ENCODE assay signal across 15 mouse cellular contexts in genomic region chr9:87682247-87682646, GRCm38 (mm10). TPM values are rescaled to one million over a fixed set of nuclear protein-coding genes. Genes with fewer than 3 reads are reported as not detected.
DNase-seq lines count a peak whose midpoint lies in the region; ATAC-seq and TF ChIP-seq lines count a peak whose summit lies in the region.
"Had no signal": no experiment of that assay in that cellular context is flagged by ENCODE, and none has a peak within 500 bp of the region (broad histone marks: within the 10 kb centered on the region; RNA-seq: fewer than 3 reads in every experiment).

No protein-coding gene starts in this region.

- peak overlapping the region; percentile 28; the same call in 1 of the 2 replicates for H3K4me2 ChIP-seq in kidney, embryonic 15.5 days
- no peak overlapping the region for H3K4me2 ChIP-seq in midbrain, embryonic 13.5 days (replicated peaks)
- H3K4me2 ChIP-seq in midbrain, postnatal 0 days (ENCODE audit: low read depth, low read length, poor library complexity, severe bottlenecking), result no peak overlapping the region
- H3K4me2 ChIP-seq in embryonic facial prominence, embryonic 13.5 days, result peak overlapping the region; percentile 34
- peak overlapping the region; percentile 35 for H3K4me2 ChIP-seq in limb, embryonic 14.5 days (replicated peaks; ENCODE audit: low read depth, low read length, severe bottlenecking)

- no peak for DNase-seq in kidney, postnatal 25 days
- DNase-seq in midbrain, postnatal 0 days (ENCODE audit: low spot score), result no peak
- peak; percentile 34 for DNase-seq in limb, embryonic 14.5 days (ENCODE audit: low spot score)
- no peak for DNase-seq in urinary bladder, postnatal 36 days (ENCODE audit: low spot score in 2 of 2)
- no peak for DNase-seq in spleen, postnatal 36 days (ENCODE audit: low spot score in 2 of 2)
- DNase-seq: adrenal gland, postnatal 10 days; forebrain, postnatal 0 days; heart, postnatal 4 days; liver, postnatal 0 days had no signal

- TF ChIP-seq POLR2A in limb, embryonic 14.5 days (IDR thresholded peaks at IDR 0.05; ENCODE audit: borderline replicate concordance, extremely low read depth, insufficient read depth, insufficient read length), result no peak

- no peak overlapping the region for H3K4me3 ChIP-seq in kidney, embryonic 15.5 days (replicated peaks)
- H3K4me3 ChIP-seq in midbrain, embryonic 13.5 days (replicated peaks), result no peak overlapping the region
- no peak overlapping the region for H3K4me3 ChIP-seq in midbrain, postnatal 0 days (ENCODE audit: low read depth, low read length)
- H3K4me3 ChIP-seq in embryonic facial prominence, embryonic 13.5 days, result no peak overlapping the region
- H3K4me3 ChIP-seq in limb, embryonic 14.5 days (replicated peaks; ENCODE audit: low read length), result no peak overlapping the region
- H3K4me3 ChIP-seq: heart, embryonic 10.5 days; myocyte had no signal

- no peaks in the 10 kb centered on the region for H3K36me3 ChIP-seq in kidney, embryonic 15.5 days
- H3K36me3 ChIP-seq in midbrain, embryonic 13.5 days, result no peaks in the 10 kb centered on the region
- no peaks in the 10 kb centered on the region for H3K36me3 ChIP-seq in midbrain, postnatal 0 days (ENCODE audit: insufficient read depth, low read length)
- H3K36me3 ChIP-seq in embryonic facial prominence, embryonic 13.5 days, result no peaks in the 10 kb centered on the region
- no peaks in the 10 kb centered on the region for H3K36me3 ChIP-seq in limb, embryonic 14.5 days (ENCODE audit: control insufficient read depth, insufficient read depth, low read length)
- H3K36me3 ChIP-seq: heart, embryonic 10.5 days had no signal

- H3K27ac ChIP-seq in kidney, embryonic 15.5 days, result no peak overlapping the region
- no peak overlapping the region for H3K27ac ChIP-seq in midbrain, embryonic 13.5 days
- no peak overlapping the region for H3K27ac ChIP-seq in midbrain, postnatal 0 days (ENCODE audit: low read depth, low read length)
- no peak overlapping the region for H3K27ac ChIP-seq in embryonic facial prominence, embryonic 13.5 days
- no peak overlapping the region for H3K27ac ChIP-seq in limb, embryonic 14.5 days (replicated peaks; ENCODE audit: low read depth, low read length)
- H3K27ac ChIP-seq: heart, embryonic 10.5 days had no signal

- no peak for TF ChIP-seq CTCF in midbrain, postnatal 0 days (IDR thresholded peaks at IDR 0.05)

- ATAC-seq in kidney, embryonic 15.5 days (replicated peaks; ENCODE audit: low FRiP score), result no peak; the same call in 1 of the 2 replicates
- ATAC-seq in midbrain, embryonic 13.5 days, result 0 out of 2 replicates have a peak, but pooled peaks have one; percentile 24
- no peak for ATAC-seq in midbrain, postnatal 0 days (ENCODE audit: low FRiP score)
- ATAC-seq in embryonic facial prominence, embryonic 13.5 days (ENCODE audit: insufficient number of reproducible peaks, insufficient read depth, low FRiP score, low TSS enrichment, low read depth), result no peak
- peak; percentile 53; the same call in 1 of the 2 replicates for ATAC-seq in limb, embryonic 14.5 days (ENCODE audit: low FRiP score, low read depth)
- ATAC-seq: forebrain, postnatal 0 days; liver, postnatal 0 days had no signal

- no peaks in the 10 kb centered on the region for H3K9me3 ChIP-seq in kidney, embryonic 15.5 days (replicated peaks)
- H3K9me3 ChIP-seq in midbrain, embryonic 13.5 days, result no peaks in the 10 kb centered on the region
- no peaks in the 10 kb centered on the region for H3K9me3 ChIP-seq in midbrain, postnatal 0 days (ENCODE audit: low read length)
- H3K9me3 ChIP-seq in embryonic facial prominence, embryonic 13.5 days, result no peaks in the 10 kb centered on the region
- H3K9me3 ChIP-seq in limb, embryonic 14.5 days (ENCODE audit: control insufficient read depth, low read length), result no peaks in the 10 kb centered on the region
- H3K9me3 ChIP-seq: heart, embryonic 10.5 days had no signal

- no peak overlapping the region for H3K9ac ChIP-seq in kidney, embryonic 15.5 days
- H3K9ac ChIP-seq in midbrain, embryonic 13.5 days (replicated peaks), result no peak overlapping the region
- no peak overlapping the region for H3K9ac ChIP-seq in midbrain, postnatal 0 days (replicated peaks; ENCODE audit: low read length, poor library complexity, severe bottlenecking)
- no peak overlapping the region for H3K9ac ChIP-seq in embryonic facial prominence, embryonic 13.5 days
- no peak overlapping the region; the same call in 1 of the 2 replicates for H3K9ac ChIP-seq in limb, embryonic 14.5 days (ENCODE audit: low read depth, low read length, severe bottlenecking)
- H3K9ac ChIP-seq: forebrain, postnatal 0 days; liver, postnatal 0 days had no signal

- H3K27me3 ChIP-seq in kidney, embryonic 15.5 days, result no peaks in the 10 kb centered on the region
- no peaks in the 10 kb centered on the region for H3K27me3 ChIP-seq in midbrain, embryonic 13.5 days
- no peaks in the 10 kb centered on the region for H3K27me3 ChIP-seq in midbrain, postnatal 0 days (ENCODE audit: insufficient read depth, low read length)
- no peaks in the 10 kb centered on the region for H3K27me3 ChIP-seq in embryonic facial prominence, embryonic 13.5 days
- H3K27me3 ChIP-seq in limb, embryonic 14.5 days (ENCODE audit: control insufficient read depth, insufficient read depth, low read length), result no peaks in the 10 kb centered on the region
- H3K27me3 ChIP-seq: CH12.LX had no signal

- H3K4me1 ChIP-seq in kidney, embryonic 15.5 days, result 0 out of 2 replicates have a peak, but pooled peaks cover 6% of the 10 kb centered on the region
- 0 out of 2 replicates have a peak, but pooled peaks cover 2% of the 10 kb centered on the region for H3K4me1 ChIP-seq in midbrain, embryonic 13.5 days (replicated peaks)
- H3K4me1 ChIP-seq in midbrain, postnatal 0 days (ENCODE audit: insufficient read depth, low read length), result no peaks in the 10 kb centered on the region
- peaks cover 6% of the 10 kb centered on the region for H3K4me1 ChIP-seq in embryonic facial prominence, embryonic 13.5 days
- H3K4me1 ChIP-seq in limb, embryonic 14.5 days (ENCODE audit: control insufficient read depth, insufficient read depth, low read length), result 0 out of 2 replicates have a peak, but pooled peaks cover 7% of the 10 kb centered on the region

- 48% methylated on average over 11 of the region's 11 CpGs for WGBS in kidney, embryonic 15.5 days
- 72% methylated on average over 11 of the region's 11 CpGs for WGBS in midbrain, embryonic 13.5 days
- 64% methylated on average over 11 of the region's 11 CpGs for WGBS in midbrain, postnatal 0 days
- 49% methylated on average over 11 of the region's 11 CpGs for whole genome bisulfite sequencing in embryonic facial prominence, embryonic 13.5 days
- 15% methylated on average over 11 of the region's 11 CpGs for WGBS in limb, embryonic 14.5 days

RNA-seq across cellular contexts. Expression of gene Tbx18, which starts 48.8 kb away (rescaled TPM):
- 1.9 and 3.4 TPM in 2 replicates for polyA plus RNA-seq in kidney, embryonic 15.5 days (2015; fragmentation: Nextera tagmentation; extraction: Ambion mirVana)
- polyA plus RNA-seq in midbrain, embryonic 13.5 days (2015; fragmentation: Nextera tagmentation; extraction: Ambion mirVana), result 1.9 and 2.9 TPM in 2 replicates
- total RNA-seq in midbrain, postnatal 0 days (2014; rRNA removed), result 5.4 and 9.3 TPM in 2 replicates
- 1.8 and 1.9 TPM in 2 replicates for polyA plus RNA-seq in midbrain, postnatal 0 days (2015; fragmentation: Nextera tagmentation; extraction: Ambion mirVana)
- 8.4 and 10.9 TPM in 2 replicates for polyA plus RNA-seq in embryonic facial prominence, embryonic 13.5 days (2015; fragmentation: Nextera tagmentation; extraction: Ambion mirVana)
- polyA plus RNA-seq in limb, embryonic 14.5 days (2012; rRNA removed), result 30.8 and 37.8 TPM in 2 replicates
- 15.6 and 19.7 TPM in 2 replicates for polyA plus RNA-seq in limb, embryonic 14.5 days (2014; fragmentation: Nextera tagmentation; extraction: Ambion mirVana)
- total RNA-seq: CH12.LX had no signal
- polyA plus RNA-seq: liver, postnatal 0 days had no signal

Comparison
In these comparisons a context has a peak if more than half of its experiments do, and no peak if none do; other contexts are left out.
1. ATAC-seq: peak in midbrain, embryonic 13.5 days (single experiment) and limb, embryonic 14.5 days (single experiment); none in kidney, embryonic 15.5 days (single experiment), midbrain, postnatal 0 days (single experiment) and embryonic facial prominence, embryonic 13.5 days (single experiment).
2. H3K4me2 ChIP-seq: peak in kidney, embryonic 15.5 days (single experiment), embryonic facial prominence, embryonic 13.5 days (single experiment) and limb, embryonic 14.5 days (single experiment); none in midbrain, embryonic 13.5 days (single experiment) and midbrain, postnatal 0 days (single experiment).